Mouse (Mus musculus): Measurements from ENCODE around the gene Sbno2.

Gene Sbno2

DNA sequence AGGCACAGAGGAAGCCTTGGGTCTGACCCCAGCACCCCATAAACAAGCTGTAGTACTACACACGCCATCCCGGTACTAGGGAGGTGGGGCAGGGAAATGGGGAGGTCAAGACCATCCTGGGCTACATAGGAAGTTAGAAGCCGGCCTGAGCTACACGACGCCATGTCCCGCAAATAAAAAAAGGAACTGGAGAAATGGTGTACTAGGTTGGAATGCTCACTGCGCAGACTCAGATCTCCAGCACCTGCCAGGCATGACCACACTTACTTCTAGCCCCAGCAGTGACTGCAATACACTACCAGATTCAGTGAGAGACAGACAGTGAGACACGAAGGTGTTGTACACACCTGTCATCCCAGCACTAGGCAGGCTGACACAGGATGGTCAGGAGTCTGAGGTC, 17.9 kb downstream of the Sbno2 start:
- no peak for DNase-seq

GRCm38 (mm10) chr10:80086847-80087246, 18.5 kb downstream of the Sbno2 start:
- no peak for DNase-seq

DNA sequence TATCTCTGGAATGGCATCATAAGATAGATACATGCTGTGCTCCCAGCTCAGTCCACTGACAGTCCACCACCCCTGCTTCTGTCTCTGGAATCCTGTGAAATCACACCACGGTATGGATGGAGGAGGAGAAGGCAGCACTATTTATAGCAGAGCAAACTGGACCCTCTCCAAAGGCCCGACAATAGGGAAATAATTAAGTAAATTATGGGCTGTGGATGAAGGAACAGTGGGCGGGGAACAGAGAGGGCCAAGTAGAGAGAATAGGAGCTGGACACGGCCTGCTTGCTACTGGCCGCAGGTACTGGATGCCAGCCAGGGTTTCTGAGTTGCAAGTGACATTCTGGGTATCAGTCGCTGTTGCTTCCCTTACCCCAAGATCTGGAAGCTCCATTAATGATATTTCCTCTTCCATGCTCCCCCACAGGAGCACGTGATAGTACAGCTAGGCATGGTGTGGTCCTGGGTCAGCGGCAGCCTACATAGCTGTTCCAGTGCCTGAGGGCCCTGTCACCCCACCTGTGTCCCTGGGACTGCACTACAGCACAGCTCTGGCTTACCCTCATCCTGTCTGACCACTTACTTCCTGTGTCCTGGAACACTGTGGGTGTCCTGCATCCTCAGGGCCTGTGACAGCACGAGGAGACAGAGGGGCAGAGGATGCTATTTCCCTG, 20.4 kb downstream of the Sbno2 start:
- no peak for DNase-seq

DNA sequence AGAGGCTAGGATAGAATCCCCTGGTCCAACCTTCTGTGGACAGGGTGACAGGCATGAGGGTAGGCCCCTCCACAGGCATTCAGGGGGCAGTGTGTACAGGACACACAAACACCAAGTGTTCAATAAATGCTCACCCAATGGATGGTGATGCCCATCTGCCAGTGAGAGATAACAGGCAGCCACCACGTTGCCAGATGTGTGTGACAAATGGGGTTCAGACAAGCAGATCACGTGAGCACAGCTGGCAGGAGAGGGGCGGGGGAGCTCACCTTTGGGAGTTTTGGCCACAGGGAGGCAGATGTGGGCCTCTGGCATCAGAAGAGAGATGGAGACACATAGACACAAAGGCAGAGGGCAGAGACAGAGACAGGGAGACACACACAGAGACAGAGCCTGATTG, 24.3 kb downstream of the Sbno2 start:
- no peak for DNase-seq

DNA sequence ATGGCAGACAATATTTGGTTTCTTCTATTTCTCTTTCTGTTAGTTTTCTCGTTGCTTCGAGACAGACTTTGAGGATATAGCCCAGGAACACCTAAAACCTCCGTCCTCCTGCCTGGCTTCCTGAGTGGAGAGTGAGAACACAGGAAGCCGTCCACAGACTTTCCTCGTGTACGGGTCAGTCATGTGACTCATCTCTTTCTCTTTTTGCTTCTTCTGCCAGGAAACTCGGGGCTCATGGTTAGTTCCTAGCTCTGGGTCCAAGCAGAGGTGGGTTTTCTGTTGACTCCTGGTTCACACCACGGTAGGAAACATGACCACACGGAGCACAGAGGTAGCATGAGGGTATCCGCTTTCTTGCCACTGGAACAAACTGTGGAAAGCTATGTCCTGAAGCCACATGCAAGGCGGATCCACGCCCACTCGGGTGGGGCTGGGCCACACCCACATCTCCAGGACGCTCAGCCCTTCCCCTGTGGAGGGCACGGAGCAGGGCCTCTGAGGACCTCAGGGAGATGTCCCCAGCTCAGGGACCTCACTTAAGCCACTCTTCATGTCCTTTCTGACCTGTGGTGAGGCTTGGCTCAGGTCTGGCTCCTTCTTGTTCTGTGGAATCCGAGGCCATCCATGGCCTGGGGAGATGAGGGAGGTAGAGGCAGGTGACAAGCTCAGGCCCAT, 24.8 kb downstream of the Sbno2 start:
- DNase-seq, result no peak

DNA sequence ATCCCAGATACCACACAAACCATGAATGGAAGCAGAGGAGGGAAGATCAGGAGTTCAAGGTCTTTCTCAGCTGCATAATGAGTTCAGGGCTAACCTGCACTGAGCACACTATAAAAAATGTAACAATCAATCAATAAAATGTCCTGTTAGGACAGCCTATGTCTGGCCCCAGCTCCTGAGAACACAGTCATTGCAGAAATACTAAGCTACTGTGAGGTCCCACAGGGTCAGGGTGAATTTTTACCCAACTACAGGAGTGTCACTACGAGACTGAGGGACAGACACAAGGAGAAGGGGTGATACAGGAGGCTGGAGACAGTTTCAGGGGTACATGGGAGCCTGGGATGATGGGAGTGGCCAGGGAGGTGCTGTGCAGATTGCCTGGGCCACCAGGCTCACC, 27.0 kb downstream of the Sbno2 start:
- no peak for DNase-seq

- no peak for DNase-seq
These were observed 28.1 kb downstream of the Sbno2 start for GRCm38 (mm10) chr10:80077312-80077711.

DNA sequence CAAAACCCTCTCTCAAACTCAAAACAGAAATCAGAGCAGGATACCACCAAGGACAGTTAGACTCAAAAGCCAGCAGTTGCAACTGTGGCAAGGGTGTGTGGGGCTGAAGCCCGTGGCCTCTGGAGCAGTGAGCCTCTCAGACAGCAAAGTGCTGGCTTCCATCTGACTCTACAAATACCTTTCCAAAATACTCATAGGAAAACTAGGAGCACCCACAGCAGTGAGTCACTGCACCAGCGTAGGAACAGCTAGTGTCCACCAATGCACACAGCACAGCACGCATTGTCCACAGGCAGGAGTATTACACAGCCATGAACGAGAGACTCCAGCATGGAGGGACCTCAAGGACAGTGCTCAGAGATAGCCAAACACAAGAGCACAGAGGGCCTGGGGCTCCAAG, 29.0 kb downstream of the Sbno2 start:
- no peak for DNase-seq

GRCm38 (mm10) chr10:80075924-80076323, 29.4 kb downstream of the Sbno2 start:
- no peak for DNase-seq

GRCm38 (mm10) chr10:80074813-80075601, 30.4 kb downstream of the Sbno2 start:
- DNase-seq, result peak; percentile 75 to 82

GRCm38 (mm10) chr10:80072623-80073489, 32.5 kb downstream of the Sbno2 start:
- no peak for DNase-seq

DNA sequence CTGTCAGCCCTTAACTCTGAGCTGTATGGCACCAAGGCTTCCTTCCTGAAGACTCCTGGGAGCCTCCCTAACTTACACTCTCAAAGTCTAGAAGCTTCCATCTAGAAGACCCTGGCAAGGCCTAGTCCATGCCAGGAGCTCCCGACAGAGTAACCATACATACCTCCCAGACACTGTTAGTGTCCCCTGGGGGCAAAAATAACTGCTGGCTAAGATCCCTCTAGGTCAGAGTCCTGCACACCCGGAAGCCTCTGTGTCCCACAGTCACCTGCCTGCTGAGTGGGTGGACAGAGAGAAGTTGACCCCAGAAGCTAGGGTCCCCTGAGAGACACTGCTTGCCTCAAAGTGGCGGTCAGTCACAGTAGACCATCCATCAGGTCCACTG, 33.9 kb downstream of the Sbno2 start:
- DNase-seq, result no peak

- DNase-seq, result no peak
These were observed 34.4 kb downstream of the Sbno2 start for GRCm38 (mm10) chr10:80070837-80071515.

GRCm38 (mm10) chr10:80069948-80070450, 35.4 kb downstream of the Sbno2 start:
- DNase-seq, result no peak

DNA sequence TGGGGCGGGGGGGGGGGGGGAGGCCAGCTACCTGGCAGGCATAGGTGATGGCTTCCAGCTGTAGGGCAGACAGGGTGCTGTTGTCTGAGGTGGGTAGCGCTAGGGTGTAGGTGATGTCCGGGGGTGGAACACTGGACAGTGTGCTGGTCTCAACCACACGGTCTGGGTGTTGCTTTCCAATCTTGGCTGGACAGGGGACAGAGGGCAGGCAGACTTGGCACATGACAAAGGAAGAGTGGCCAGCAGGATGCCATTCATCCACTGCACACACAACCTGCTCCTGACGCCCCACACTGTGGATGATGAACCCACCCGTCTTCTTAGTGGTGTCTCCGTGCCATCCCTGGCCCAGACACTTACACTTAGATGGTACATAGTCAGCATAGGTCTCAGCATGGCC, 36.1 kb downstream of the Sbno2 start:
- no peak for DNase-seq

- DNase-seq, result peak; percentile 32 to 44
These were observed 41.3 kb downstream of the Sbno2 start for GRCm38 (mm10) chr10:80063877-80064650.

DNA sequence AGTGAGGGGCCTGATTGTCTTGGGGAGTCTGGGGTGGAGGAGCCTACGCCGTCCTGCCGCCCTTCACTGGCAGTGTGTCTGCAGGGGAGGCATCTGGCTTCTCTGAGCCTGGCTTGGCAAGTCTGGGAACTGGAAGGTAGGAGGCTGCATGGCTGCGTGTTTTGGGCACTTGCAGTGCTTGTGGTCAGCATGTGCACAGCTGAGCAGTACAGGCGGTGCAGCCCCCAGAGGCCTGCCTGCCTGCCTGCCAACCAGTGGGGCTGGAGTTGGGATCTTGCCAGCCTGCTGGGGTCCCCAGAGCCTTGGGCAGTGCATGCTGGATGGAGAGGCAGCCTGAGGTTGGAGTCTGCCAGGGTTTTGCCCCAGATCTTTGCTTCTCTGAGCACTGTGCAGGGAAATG, 42.3 kb downstream of the Sbno2 start:
- no peak for DNase-seq

DNA sequence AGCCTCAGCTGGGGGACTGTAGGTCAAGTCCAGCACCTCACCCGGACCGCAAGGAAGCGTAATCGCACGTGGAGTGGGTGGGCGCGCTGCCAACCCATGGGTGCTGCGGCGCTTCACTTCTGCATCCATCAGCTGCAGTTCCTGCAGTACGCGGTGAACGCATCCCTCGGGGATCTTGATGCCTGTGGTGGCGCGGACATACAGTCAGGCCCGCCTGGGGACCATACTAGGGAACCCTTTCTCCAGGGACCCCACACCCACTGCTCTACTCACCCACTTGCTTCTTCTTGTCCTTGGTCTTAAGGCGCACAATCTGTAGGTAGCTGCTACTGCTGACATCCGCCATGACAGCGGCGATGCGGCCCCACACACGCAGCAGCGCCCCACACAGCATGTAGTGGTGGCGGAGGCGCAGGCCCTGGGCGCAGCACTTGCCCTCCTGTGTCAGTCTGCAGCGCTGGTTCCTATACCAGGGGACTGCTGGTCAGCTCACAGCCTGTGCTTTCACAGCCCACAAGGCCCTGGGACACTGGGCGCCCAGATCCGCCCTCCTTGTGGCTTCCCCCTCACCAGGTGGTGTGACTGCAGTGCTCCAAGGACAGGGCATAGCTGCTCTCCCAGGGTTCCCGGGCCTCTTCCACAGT, 47.6 kb downstream of the Sbno2 start:
- no peak for DNase-seq

DNA sequence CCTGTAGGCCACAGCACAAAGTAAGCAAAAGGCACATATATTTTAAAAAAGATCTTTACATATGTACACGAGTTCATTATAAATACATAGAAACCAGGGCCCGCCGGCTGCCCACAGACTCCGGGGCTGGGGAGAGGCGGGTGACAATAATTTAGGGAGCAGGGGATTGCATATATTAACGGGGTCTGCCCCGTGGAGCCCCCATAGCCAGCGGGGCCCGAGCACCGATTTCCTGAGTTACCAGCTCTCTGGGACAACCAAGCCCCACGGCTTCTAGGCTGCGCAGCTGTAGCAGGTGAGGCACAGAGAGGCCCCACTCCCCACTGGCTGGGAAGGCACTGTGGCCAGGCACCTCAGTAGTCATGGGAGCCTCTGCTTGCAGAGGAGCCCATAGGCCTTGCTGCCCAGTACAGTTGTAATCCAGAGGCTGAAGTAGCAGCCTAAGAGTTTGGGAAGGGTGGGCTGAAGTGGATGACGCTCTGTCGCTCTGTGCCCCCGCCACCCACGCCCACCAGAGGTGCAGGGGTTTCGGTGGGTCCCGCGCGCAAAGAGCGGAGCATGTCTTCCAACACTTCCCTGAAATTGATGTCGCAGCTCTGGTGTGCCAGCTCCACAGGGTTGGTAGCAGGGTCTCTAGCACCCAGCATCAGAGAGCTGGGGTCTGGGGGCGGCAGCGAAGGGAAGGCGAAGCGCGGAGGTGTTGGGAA, 48.2 kb downstream of the Sbno2 start:
- no peak for DNase-seq

DNA sequence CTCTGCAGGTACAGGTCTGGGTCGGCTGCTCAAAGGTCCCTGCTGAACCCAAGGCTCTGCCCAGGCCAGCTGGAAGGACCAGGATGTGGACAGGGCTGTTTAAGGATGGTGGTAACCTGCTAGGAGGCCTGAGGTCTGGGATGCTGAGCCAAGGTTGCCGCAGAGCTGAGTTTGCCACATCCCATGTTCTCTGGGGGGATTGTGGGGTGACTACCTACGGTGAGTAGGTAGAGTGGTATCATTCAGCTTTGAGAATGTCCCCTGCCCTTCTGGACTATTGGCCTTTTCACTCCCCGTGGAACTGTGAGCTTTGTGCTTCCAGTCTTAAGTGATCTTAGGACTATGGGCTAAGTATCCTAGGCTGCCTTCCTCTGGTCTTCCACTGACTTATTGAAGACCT, 48.9 kb downstream of the Sbno2 start:
- DNase-seq, result no peak

Data from thymus, postnatal 36 days (tissue).